Mouse (Mus musculus): ENCODE measurements around the gene Palm. TPM values are rescaled to one million over a fixed set of nuclear protein-coding genes. Genes with fewer than 3 reads are reported as not detected.
A peak's percentile ranks its signal among the peaks of the same experiment; 100 is the strongest.

Palm gene
- polyA plus RNA-seq, 1 experiment from 2014 or later, result 48.1 TPM

- no peak for ATAC-seq
- H3K27me3 ChIP-seq (replicated peaks), result no peaks in the 10 kb centered on the region
- WGBS, result 51% methylated on average over 11 of the region's 11 CpGs
- H3K4me1 ChIP-seq (replicated peaks), result peaks cover 46% of the 10 kb centered on the region
- H3K27ac ChIP-seq, result no peak overlapping the region
- H3K4me3 ChIP-seq (replicated peaks), result no peak overlapping the region
- H3K4me2 ChIP-seq (replicated peaks), result no peak overlapping the region
- H3K9ac ChIP-seq, result no peak overlapping the region
- 0 out of 2 replicates have a peak, but pooled peaks cover 4% of the 10 kb centered on the region for H3K36me3 ChIP-seq
- no peaks in the 10 kb centered on the region for H3K9me3 ChIP-seq
Observed at GRCm38 (mm10) chr10:79805636-79806035, 12.3 kb downstream of the Palm start.

GRCm38 (mm10) chr10:79806331-79806730 lies 13.0 kb downstream of the Palm start:
- H3K36me3 ChIP-seq, result 0 out of 2 replicates have a peak, but pooled peaks cover 4% of the 10 kb centered on the region
- ATAC-seq, result no peak
- H3K4me2 ChIP-seq (replicated peaks), result no peak overlapping the region
- H3K4me3 ChIP-seq (replicated peaks), result no peak overlapping the region
- 92% methylated on average over 9 of the region's 9 CpGs for WGBS
- no peak overlapping the region for H3K9ac ChIP-seq
- peaks cover 46% of the 10 kb centered on the region for H3K4me1 ChIP-seq (replicated peaks)
- H3K27ac ChIP-seq, result no peak overlapping the region
- H3K9me3 ChIP-seq, result no peaks in the 10 kb centered on the region
- H3K27me3 ChIP-seq (replicated peaks), result no peaks in the 10 kb centered on the region

GRCm38 (mm10) chr10:79806972-79807371 lies 13.6 kb downstream of the Palm start:
- no peak overlapping the region for H3K9ac ChIP-seq
- H3K4me2 ChIP-seq (replicated peaks), result no peak overlapping the region
- WGBS, result 68% methylated on average over 10 of the region's 10 CpGs
- no peak overlapping the region for H3K4me3 ChIP-seq (replicated peaks)
- H3K9me3 ChIP-seq, result no peaks in the 10 kb centered on the region
- H3K4me1 ChIP-seq (replicated peaks), result peaks cover 47% of the 10 kb centered on the region
- peak; percentile 30; the same call in 1 of the 2 replicates for ATAC-seq
- H3K27ac ChIP-seq, result no peak overlapping the region
- H3K36me3 ChIP-seq, result 0 out of 2 replicates have a peak, but pooled peaks cover 4% of the 10 kb centered on the region
- H3K27me3 ChIP-seq (replicated peaks), result no peaks in the 10 kb centered on the region

- Histone ChIP-seq H3K27ac (no peak overlapping the region), H3K9me3 (no peaks in the 10 kb centered on the region), H3K9ac (no peak overlapping the region), H3K4me2 (replicated peaks) (no peak overlapping the region), H3K4me1 (replicated peaks) (peaks cover 40% of the 10 kb centered on the region), H3K36me3 (0 out of 2 replicates have a peak, but pooled peaks cover 6% of the 10 kb centered on the region), H3K27me3 (replicated peaks) (no peaks in the 10 kb centered on the region), H3K4me3 (replicated peaks) (no peak overlapping the region)
- WGBS, result 60% methylated on average over 11 of the region's 11 CpGs
- no peak for ATAC-seq
Observed at GRCm38 (mm10) chr10:79807826-79808225, 14.5 kb downstream of the Palm start.

- no peaks in the 10 kb centered on the region for H3K27me3 ChIP-seq (replicated peaks)
- 90% methylated on average over 11 of the region's 11 CpGs for WGBS
- no peak overlapping the region for H3K27ac ChIP-seq
- no peaks in the 10 kb centered on the region for H3K9me3 ChIP-seq
- H3K9ac ChIP-seq, result no peak overlapping the region
- peaks cover 33% of the 10 kb centered on the region for H3K4me1 ChIP-seq (replicated peaks)
- 0 out of 2 replicates have a peak, but pooled peaks cover 6% of the 10 kb centered on the region for H3K36me3 ChIP-seq
- no peak overlapping the region for H3K4me2 ChIP-seq (replicated peaks)
- no peak for ATAC-seq
- no peak overlapping the region for H3K4me3 ChIP-seq (replicated peaks)
Observed at GRCm38 (mm10) chr10:79808728-79809127, 15.4 kb downstream of the Palm start.

GRCm38 (mm10) chr10:79811736-79812637 lies 18.6 kb downstream of the Palm start:
- Histone ChIP-seq H3K4me3 (replicated peaks) (no peak overlapping the region), H3K4me1 (replicated peaks) (peaks cover 18% of the 10 kb centered on the region; the same call in 1 of the 2 replicates), H3K36me3 (0 out of 2 replicates have a peak, but pooled peaks cover 17% of the 10 kb centered on the region), H3K27ac (no peak overlapping the region), H3K9me3 (no peaks in the 10 kb centered on the region), H3K9ac (no peak overlapping the region), H3K27me3 (replicated peaks) (no peaks in the 10 kb centered on the region), H3K4me2 (replicated peaks) (no peak overlapping the region)
- WGBS, result 35% methylated on average over 15 of the region's 15 CpGs
- ATAC-seq, result peak; percentile 25

- ATAC-seq, result peak; percentile 57
- Histone ChIP-seq H3K4me1 (replicated peaks) (peaks cover 27% of the 10 kb centered on the region; the same call in 1 of the 2 replicates), H3K9me3 (no peaks in the 10 kb centered on the region), H3K27me3 (replicated peaks) (no peaks in the 10 kb centered on the region), H3K4me2 (replicated peaks) (0 out of 2 replicates have a peak overlapping the region, but pooled peaks have one; percentile 11), H3K9ac (0 out of 2 replicates have a peak overlapping the region, but pooled peaks have one; percentile 11), H3K27ac (0 out of 2 replicates have a peak overlapping the region, but pooled peaks have one; percentile 28), H3K36me3 (0 out of 2 replicates have a peak, but pooled peaks cover 18% of the 10 kb centered on the region), H3K4me3 (replicated peaks) (no peak overlapping the region)
- 77% methylated on average over 5 of the region's 5 CpGs for WGBS
Observed at GRCm38 (mm10) chr10:79814271-79814842, 21.0 kb downstream of the Palm start.

DNA sequence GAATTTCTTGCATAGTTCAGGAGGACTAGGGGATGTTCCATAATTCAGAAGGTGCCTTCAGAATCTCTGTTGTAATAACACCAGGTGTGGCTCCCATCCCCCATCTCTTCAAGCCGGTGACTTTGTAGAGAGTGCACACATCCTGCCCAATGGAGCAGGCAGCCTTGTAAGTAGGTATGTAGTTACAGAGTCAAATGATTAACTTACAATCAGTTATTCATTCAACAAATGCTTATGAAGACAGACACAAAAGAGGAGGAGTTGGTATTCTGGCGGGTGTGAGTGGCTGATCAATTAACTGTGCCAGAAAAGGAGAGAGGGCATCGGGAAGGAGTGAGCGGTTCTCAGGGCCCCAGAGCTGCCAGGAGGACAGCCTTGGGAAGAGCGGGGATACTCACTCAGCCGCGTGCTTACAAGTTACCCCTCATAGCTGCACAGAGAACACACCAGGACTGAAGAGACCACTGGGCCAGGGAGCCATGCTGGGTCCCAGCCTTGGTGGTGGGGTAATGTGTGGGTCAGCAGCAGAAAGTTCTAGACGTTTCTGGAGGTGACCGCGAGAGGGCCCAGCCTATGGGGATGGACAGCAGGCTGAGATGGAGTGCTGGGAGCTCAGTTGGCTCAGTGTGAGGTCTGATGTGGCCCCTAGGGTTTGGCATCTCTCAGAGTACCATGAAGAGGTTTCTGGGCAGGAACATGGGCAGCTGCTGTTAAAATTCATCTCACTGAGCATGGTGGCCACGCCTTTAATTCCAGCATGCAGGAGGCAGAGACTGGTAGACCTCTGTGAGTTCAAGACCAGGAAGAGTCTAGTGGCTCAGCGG lies 22.5 kb downstream of the Palm start:
- Histone ChIP-seq H3K4me3 (replicated peaks) (no peak overlapping the region), H3K27me3 (replicated peaks) (no peaks in the 10 kb centered on the region), H3K4me2 (replicated peaks) (no peak overlapping the region), H3K27ac (no peak overlapping the region), H3K36me3 (0 out of 2 replicates have a peak, but pooled peaks cover 16% of the 10 kb centered on the region), H3K9ac (no peak overlapping the region; the same call in 1 of the 2 replicates), H3K9me3 (no peaks in the 10 kb centered on the region), H3K4me1 (replicated peaks) (peaks cover 38% of the 10 kb centered on the region)
- no peak for ATAC-seq
- WGBS, result 83% methylated on average over 12 of the region's 12 CpGs

GRCm38 (mm10) chr10:79817111-79817510 lies 23.7 kb downstream of the Palm start:
- no peaks in the 10 kb centered on the region for H3K27me3 ChIP-seq (replicated peaks)
- H3K4me3 ChIP-seq (replicated peaks), result no peak overlapping the region
- no peaks in the 10 kb centered on the region for H3K9me3 ChIP-seq
- no peak overlapping the region for H3K9ac ChIP-seq
- H3K4me2 ChIP-seq (replicated peaks), result no peak overlapping the region
- no peak overlapping the region for H3K27ac ChIP-seq
- H3K4me1 ChIP-seq (replicated peaks), result peaks cover 33% of the 10 kb centered on the region
- 0 out of 2 replicates have a peak, but pooled peaks cover 16% of the 10 kb centered on the region for H3K36me3 ChIP-seq
- ATAC-seq, result no peak
- 75% methylated on average over 2 of the region's 2 CpGs for WGBS

GRCm38 (mm10) chr10:79818225-79818624 lies 24.9 kb downstream of the Palm start:
- Histone ChIP-seq H3K36me3 (0 out of 2 replicates have a peak, but pooled peaks cover 14% of the 10 kb centered on the region), H3K9me3 (no peaks in the 10 kb centered on the region), H3K4me3 (replicated peaks) (no peak overlapping the region), H3K9ac (no peak overlapping the region), H3K27ac (no peak overlapping the region), H3K27me3 (replicated peaks) (no peaks in the 10 kb centered on the region), H3K4me1 (replicated peaks) (peaks cover 36% of the 10 kb centered on the region), H3K4me2 (replicated peaks) (no peak overlapping the region)
- ATAC-seq, result no peak
- WGBS, result 55% methylated on average over 4 of the region's 4 CpGs

DNA sequence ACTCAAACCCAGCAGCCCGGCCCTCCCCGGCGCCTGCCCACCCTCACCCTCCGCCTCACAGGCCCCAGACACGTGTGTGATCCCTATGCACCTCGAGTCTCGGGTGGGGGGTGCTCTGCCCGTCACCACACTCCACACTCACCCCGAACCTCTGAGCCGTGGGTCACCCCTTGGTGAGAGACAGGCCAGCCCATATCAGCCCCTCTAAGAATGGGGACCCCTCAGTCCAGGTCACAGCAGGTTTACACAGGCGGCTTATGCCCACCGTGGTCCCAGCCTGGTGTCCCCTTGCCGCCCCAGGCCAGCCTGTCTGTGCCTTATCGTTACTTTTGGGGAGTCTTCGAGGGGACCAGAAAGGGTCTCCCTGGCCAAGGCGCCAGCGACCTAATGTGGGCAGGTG lies 26.2 kb downstream of the Palm start:
- H3K4me1 ChIP-seq (replicated peaks), result peaks cover 33% of the 10 kb centered on the region
- H3K9ac ChIP-seq, result no peak overlapping the region
- 94% methylated on average over 17 of the region's 17 CpGs for WGBS
- H3K27me3 ChIP-seq (replicated peaks), result no peaks in the 10 kb centered on the region
- no peaks in the 10 kb centered on the region for H3K9me3 ChIP-seq
- H3K36me3 ChIP-seq, result 0 out of 2 replicates have a peak, but pooled peaks cover 14% of the 10 kb centered on the region
- no peak overlapping the region for H3K27ac ChIP-seq
- no peak overlapping the region for H3K4me2 ChIP-seq (replicated peaks)
- no peak overlapping the region for H3K4me3 ChIP-seq (replicated peaks)
- ATAC-seq, result no peak

Data from intestine, embryonic 15.5 days (tissue).